Comparison of ENCODE assay signal across 20 mouse cellular contexts in the genomic region with DNA sequence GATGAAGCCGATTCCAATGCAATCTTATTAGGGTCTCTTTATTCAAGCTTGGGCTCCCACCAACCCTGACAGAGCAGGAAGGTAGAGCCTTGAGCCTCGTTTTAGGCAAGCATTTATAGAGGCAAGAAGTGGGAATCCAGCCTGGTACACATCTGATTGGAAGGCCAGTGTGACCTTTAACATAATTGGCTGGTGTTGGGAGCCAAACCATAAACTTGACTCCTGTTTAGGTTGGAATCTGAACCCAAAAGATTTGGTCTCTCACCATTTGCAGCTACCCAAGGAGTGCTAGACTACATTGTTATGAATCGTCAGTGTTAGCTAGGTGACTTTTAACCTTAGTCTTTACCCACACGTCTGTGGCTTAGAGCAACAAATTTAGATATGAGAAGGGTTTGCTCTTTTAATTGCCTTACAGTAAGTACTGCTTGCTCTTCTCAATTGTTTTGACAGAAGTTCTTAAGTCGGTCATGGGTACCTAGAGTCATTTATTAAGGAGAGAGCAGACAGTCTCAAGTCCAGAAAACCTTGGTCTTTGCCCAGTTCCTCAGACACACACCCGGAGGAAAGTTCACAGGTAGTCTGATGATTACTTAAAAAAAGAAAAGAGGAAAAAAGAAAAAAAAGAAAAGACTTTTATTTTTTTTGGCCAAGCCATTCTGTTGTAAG. TPM values are rescaled to one million over a fixed set of nuclear protein-coding genes. Genes with fewer than 3 reads are reported as not detected.
DNase-seq lines count a peak whose midpoint lies in the region; ATAC-seq and TF ChIP-seq lines count a peak whose summit lies in the region.
"Had no signal": no experiment of that assay in that cellular context is flagged by ENCODE, and none has a peak within 500 bp of the region (broad histone marks: within the 10 kb centered on the region; RNA-seq: fewer than 3 reads in every experiment).

No protein-coding gene starts in this region.

- 57% methylated on average over 6 of the region's 6 CpGs for WGBS in kidney, embryonic 15.5 days
- 59% methylated on average over 6 of the region's 6 CpGs for WGBS in liver, adult 2 months
- 85% methylated on average over 6 of the region's 6 CpGs for WGBS in midbrain, embryonic 11.5 days

- H3K4me1 ChIP-seq in kidney, embryonic 15.5 days, result no peaks in the 10 kb centered on the region
- peaks cover 2% of the 10 kb centered on the region for H3K4me1 ChIP-seq in liver, adult 2 months (ENCODE audit: control insufficient read depth, insufficient read depth, low read length)
- no peaks in the 10 kb centered on the region for H3K4me1 ChIP-seq in midbrain, embryonic 11.5 days (ENCODE audit: control insufficient read depth, insufficient read depth, low read length)
- H3K4me1 ChIP-seq: embryonic facial prominence, embryonic 13.5 days; forebrain, embryonic 13.5 days; hindbrain, embryonic 12.5 days had no signal

- ATAC-seq in kidney, embryonic 15.5 days (replicated peaks; ENCODE audit: low FRiP score), result no peak
- no peak for ATAC-seq in midbrain, embryonic 11.5 days (ENCODE audit: low FRiP score)
- ATAC-seq: forebrain, embryonic 13.5 days; hindbrain, embryonic 16.5 days had no signal

- H3K4me3 ChIP-seq in kidney, embryonic 15.5 days (replicated peaks), result no peak overlapping the region
- no peak overlapping the region for H3K4me3 ChIP-seq in liver, adult 2 months (ENCODE audit: insufficient read depth, low read depth, low read length)
- H3K4me3 ChIP-seq in midbrain, embryonic 11.5 days (ENCODE audit: low read depth, low read length), result no peak overlapping the region
- H3K4me3 ChIP-seq: embryonic facial prominence, embryonic 13.5 days; forebrain, embryonic 13.5 days; heart, embryonic 10.5 days; hindbrain, embryonic 12.5 days had no signal

- no peaks in the 10 kb centered on the region for H3K27me3 ChIP-seq in kidney, embryonic 15.5 days
- H3K27me3 ChIP-seq in liver, adult 2 months (ENCODE audit: control insufficient read depth, insufficient read depth, low read length), result no peaks in the 10 kb centered on the region
- H3K27me3 ChIP-seq in midbrain, embryonic 11.5 days (ENCODE audit: control insufficient read depth, insufficient read depth, low read length), result no peaks in the 10 kb centered on the region
- H3K27me3 ChIP-seq: embryonic facial prominence, embryonic 13.5 days; forebrain, embryonic 13.5 days; hindbrain, embryonic 12.5 days had no signal

- TF ChIP-seq POLR2A in liver, adult 2 months (IDR thresholded peaks at IDR 0.05; ENCODE audit: extremely low read depth, insufficient read depth, low read length), result no peak

- no peak overlapping the region for H3K4me2 ChIP-seq in kidney, embryonic 15.5 days
- no peak overlapping the region for H3K4me2 ChIP-seq in midbrain, embryonic 11.5 days
- H3K4me2 ChIP-seq: embryonic facial prominence, embryonic 13.5 days; forebrain, embryonic 13.5 days; hindbrain, embryonic 12.5 days had no signal

- no peaks in the 10 kb centered on the region for H3K36me3 ChIP-seq in kidney, embryonic 15.5 days
- no peaks in the 10 kb centered on the region for H3K36me3 ChIP-seq in liver, adult 2 months (ENCODE audit: control insufficient read depth, insufficient read depth, low read length)
- no peaks in the 10 kb centered on the region for H3K36me3 ChIP-seq in midbrain, embryonic 11.5 days (ENCODE audit: control insufficient read depth, insufficient read depth, low read length)
- H3K36me3 ChIP-seq: embryonic facial prominence, embryonic 13.5 days; heart, embryonic 10.5 days; hindbrain, embryonic 12.5 days had no signal

- no peaks in the 10 kb centered on the region for H3K79me2 ChIP-seq in liver, adult 2 months (ENCODE audit: control insufficient read depth, insufficient read depth, low read length)

- no peak overlapping the region for H3K27ac ChIP-seq in kidney, embryonic 15.5 days
- no peak overlapping the region for H3K27ac ChIP-seq in liver, adult 2 months (replicated peaks; ENCODE audit: insufficient read depth, low read depth, low read length)
- H3K27ac ChIP-seq in midbrain, embryonic 11.5 days (ENCODE audit: low read depth, low read length), result no peak overlapping the region
- H3K27ac ChIP-seq: embryonic facial prominence, embryonic 13.5 days; forebrain, embryonic 13.5 days; heart, embryonic 10.5 days; hindbrain, embryonic 12.5 days had no signal

- H3K9ac ChIP-seq in kidney, embryonic 15.5 days, result no peak overlapping the region
- no peak overlapping the region for H3K9ac ChIP-seq in liver, adult 2 months (ENCODE audit: low read depth, low read length)
- no peak overlapping the region for H3K9ac ChIP-seq in midbrain, embryonic 11.5 days (ENCODE audit: low read length)
- H3K9ac ChIP-seq: embryonic facial prominence, embryonic 13.5 days; forebrain, embryonic 13.5 days; hindbrain, embryonic 12.5 days had no signal

- no peaks in the 10 kb centered on the region for H3K9me3 ChIP-seq in kidney, embryonic 15.5 days (replicated peaks)
- no peaks in the 10 kb centered on the region for H3K9me3 ChIP-seq in midbrain, embryonic 11.5 days (ENCODE audit: control insufficient read depth, low read length)
- H3K9me3 ChIP-seq: embryonic facial prominence, embryonic 13.5 days; forebrain, embryonic 13.5 days; heart, embryonic 10.5 days; hindbrain, embryonic 12.5 days had no signal

- no peak for TF ChIP-seq CTCF in liver, adult 2 months (IDR thresholded peaks at IDR 0.05; ENCODE audit: low read depth, low read length)

- DNase-seq in kidney, adult 8-10 months, result peak; percentile 47 to 83
- peak; percentile 55 for DNase-seq in liver, adult 2 months (ENCODE audit: extremely low read depth, low read depth, low spot score)
- DNase-seq in liver, result no peak
- DNase-seq in fat pad, adult 2 months (ENCODE audit: extremely low read depth, low read depth, low spot score), result peak; percentile 54
- no peak for DNase-seq in midbrain, embryonic 11.5 days (ENCODE audit: low spot score, missing footprints)
- no peak for DNase-seq in frontal cortex, postnatal 14 days (ENCODE audit: low spot score in 2 of 2)
- DNase-seq: adrenal gland, postnatal 10 days; cerebellum, adult 11-12 months; cerebellum, adult 9-10 months; cerebellum, postnatal 36 days; gastrocnemius, postnatal 10 days; heart, adult 18-20 months; heart, postnatal 10 days; heart, postnatal 4 days had no signal

RNA-seq across cellular contexts. Expression of a gene that starts 23.9 kb away (rescaled TPM):
- polyA plus RNA-seq in kidney, embryonic 15.5 days (2015; fragmentation: Nextera tagmentation; extraction: Ambion mirVana), result 23.9 and 25.1 TPM in 2 replicates
- total RNA-seq in liver, adult 2 months (2014; rRNA removed), result 6.5 and 8.0 TPM in 2 replicates
- polyA plus RNA-seq in liver, adult 2 months (2012; rRNA removed), result 1.2 and 1.6 TPM in 2 replicates
- polyA plus RNA-seq in midbrain, embryonic 11.5 days (2014; fragmentation: Nextera tagmentation; extraction: Ambion mirVana), result 34.7 and 35.7 TPM in 2 replicates

Comparison
In these comparisons a context has a peak if more than half of its experiments do, and no peak if none do; other contexts are left out.
1. DNase-seq: peak in kidney, adult 8-10 months (2 of 2), liver, adult 2 months (single experiment) and fat pad, adult 2 months (single experiment); none in liver (single experiment), midbrain, embryonic 11.5 days (single experiment) and frontal cortex, postnatal 14 days (0 of 2).